Mouse (Mus musculus) midbrain, embryonic 15.5 days (tissue): ENCODE data around the gene Gm21985. TPM values are rescaled to one million over a fixed set of nuclear protein-coding genes. Genes with fewer than 3 reads are reported as not detected.

Source experiments
- ATAC-seq: fragments of 200-750 bp; cut with Nextera tagmentation; replicated peaks from 2 replicates; pipeline ENCODE4 v1.8.0; 2017; ENCODE audit warnings: moderate TSS enrichment
- H3K27ac ChIP-seq: fragments of 300-500 bp; sonication (generic); 2 replicates; pipeline ENCODE4 v1.5.1; 2015; ENCODE audit warnings: mild to moderate bottlenecking, inconsistent platforms
- H3K27me3 ChIP-seq: fragments of 300-500 bp; sonication (generic); replicated peaks from 2 replicates; pipeline ENCODE4 v1.6.1; 2015; ENCODE audit warnings: inconsistent platforms
- H3K36me3 ChIP-seq: fragments of 300-500 bp; sonication (generic); replicated peaks from 2 replicates; pipeline ENCODE4 v1.6.1; 2015; ENCODE audit warnings: inconsistent platforms
- H3K4me1 ChIP-seq: fragments of 300-500 bp; sonication (generic); 2 replicates; pipeline ENCODE4 v1.6.1; 2015; ENCODE audit warnings: inconsistent platforms
- H3K4me2 ChIP-seq: fragments of 300-500 bp; sonication (generic); 2 replicates; pipeline ENCODE4 v1.6.1; 2015; ENCODE audit warnings: inconsistent platforms, mild to moderate bottlenecking, moderate library complexity
- H3K4me3 ChIP-seq: fragments of 300-500 bp; sonication (generic); 2 replicates; pipeline ENCODE4 v1.5.1; 2015; ENCODE audit warnings: mild to moderate bottlenecking, inconsistent platforms
- H3K9ac ChIP-seq: fragments of 300-500 bp; sonication (generic); 2 replicates; pipeline ENCODE4 v1.6.1; 2015; ENCODE audit warnings: mild to moderate bottlenecking, inconsistent platforms
- H3K9me3 ChIP-seq: fragments of 300-500 bp; sonication (generic); 2 replicates; pipeline ENCODE4 v1.6.1; 2016; ENCODE audit warnings: inconsistent platforms
- WGBS: fragments of 180-500 bp; shearing (Covaris S2); methylation state at CpG from one replicate; pipeline ENCODE4 v1.1.7; 2015; ENCODE audit warnings: mixed read lengths; 5-methylcytosine and 5-hydroxymethylcytosine counted together
- polyA plus RNA-seq: library from polyadenylated mRNA; unstranded; fragments of >200 nt; fragmentation: Nextera tagmentation; extraction: Ambion mirVana; gene quantifications from 2 replicates; pipeline ENCODE4 v1.2.1, GENCODE M21; 2015

Gm21985 gene
- polyA plus RNA-seq, 1 experiment from 2014 or later: not detected

GRCm38 (mm10) chr2:112246193-112246592 is 19.9 kb upstream of the Gm21985 start:
- H3K4me1 ChIP-seq: peaks cover 2% of the 10 kb centered on the region
- no peak overlapping the region for H3K9ac ChIP-seq
- no peak for ATAC-seq
- H3K4me3 ChIP-seq: no peak overlapping the region
- H3K27ac ChIP-seq: no peak overlapping the region
- no peaks in the 10 kb centered on the region for H3K9me3 ChIP-seq
- H3K4me2 ChIP-seq: no peak overlapping the region
- 91% methylated on average over 6 of the region's 6 CpGs for WGBS
- H3K27me3 ChIP-seq: no peaks in the 10 kb centered on the region
- peaks cover 25% of the 10 kb centered on the region for H3K36me3 ChIP-seq

GRCm38 (mm10) chr2:112247323-112247722 is 18.8 kb upstream of the Gm21985 start:
- H3K27me3 ChIP-seq: no peaks in the 10 kb centered on the region
- peaks cover 25% of the 10 kb centered on the region for H3K36me3 ChIP-seq
- ATAC-seq: no peak
- H3K4me1 ChIP-seq: no peaks in the 10 kb centered on the region
- no peak overlapping the region for H3K4me2 ChIP-seq
- H3K27ac ChIP-seq: no peak overlapping the region
- H3K9ac ChIP-seq: no peak overlapping the region
- 83% methylated on average over 10 of the region's 10 CpGs for WGBS
- H3K4me3 ChIP-seq: no peak overlapping the region
- no peaks in the 10 kb centered on the region for H3K9me3 ChIP-seq

GRCm38 (mm10) chr2:112249780-112250453 is 16.2 kb upstream of the Gm21985 start:
- peaks cover 10% of the 10 kb centered on the region for H3K36me3 ChIP-seq
- H3K27me3 ChIP-seq: no peaks in the 10 kb centered on the region
- WGBS: 93% methylated on average over 10 of the region's 10 CpGs
- H3K9ac ChIP-seq: no peak overlapping the region
- no peak for ATAC-seq
- H3K9me3 ChIP-seq: no peaks in the 10 kb centered on the region
- H3K27ac ChIP-seq: no peak overlapping the region
- H3K4me3 ChIP-seq: no peak overlapping the region
- no peaks in the 10 kb centered on the region for H3K4me1 ChIP-seq
- no peak overlapping the region for H3K4me2 ChIP-seq

- Histone ChIP-seq H3K4me2 (no peak overlapping the region), H3K36me3 (no peaks in the 10 kb centered on the region), H3K27ac (no peak overlapping the region), H3K4me1 (no peaks in the 10 kb centered on the region), H3K27me3 (no peaks in the 10 kb centered on the region), H3K9me3 (no peaks in the 10 kb centered on the region), H3K9ac (no peak overlapping the region), H3K4me3 (no peak overlapping the region)
- 70% methylated on average over 7 of the region's 7 CpGs for WGBS
- ATAC-seq: no peak
These were observed 11.2 kb upstream of the Gm21985 start for GRCm38 (mm10) chr2:112254675-112255515.

GRCm38 (mm10) chr2:112259241-112259962 is 6.7 kb upstream of the Gm21985 start, which contains the start of gene Nutm1:
Gene Nutm1 (minus strand): TSS chr2:112259291.
- no peaks in the 10 kb centered on the region for H3K36me3 ChIP-seq
- peaks cover 15% of the 10 kb centered on the region for H3K4me1 ChIP-seq
- ATAC-seq: no peak

GRCm38 (mm10) chr2:112261748-112262653 is 4.1 kb upstream of the Gm21985 start, which contains the start of gene Nop10:
Gene Nop10 (plus strand): TSS chr2:112261926.
- Histone ChIP-seq H3K4me1 (peaks cover 29% of the 10 kb centered on the region), H3K9ac (peak within 1 kb of the TSS; percentile 61), H3K4me3 (peak within 1 kb of the TSS; percentile 78), H3K27me3 (no peaks in the 10 kb centered on the region), H3K27ac (peak within 1 kb of the TSS; percentile 80), H3K9me3 (no peaks in the 10 kb centered on the region), H3K4me2 (peak within 1 kb of the TSS; percentile 65), H3K36me3 (no peaks in the 10 kb centered on the region)
- WGBS: under 1% methylated on average over 36 of the region's 36 CpGs
- peak; percentile 73 for ATAC-seq

More at GRCm38 (mm10) chr2:112259241-112259962, 6.7 kb upstream of the Gm21985 start, which contains the start of gene Nutm1:
- Histone ChIP-seq H3K9me3 (no peaks in the 10 kb centered on the region), H3K4me3 (no peak within 1 kb of the TSS), H3K27me3 (no peaks in the 10 kb centered on the region), H3K4me2 (no peak within 1 kb of the TSS), H3K9ac (no peak within 1 kb of the TSS), H3K27ac (no peak within 1 kb of the TSS)
- 76% methylated on average over 10 of the region's 10 CpGs for WGBS

- peaks cover 37% of the 10 kb centered on the region for H3K4me1 ChIP-seq
- no peak overlapping the region for H3K27ac ChIP-seq
- no peaks in the 10 kb centered on the region for H3K27me3 ChIP-seq
- WGBS: 38% methylated on average over 4 of the region's 4 CpGs
- no peak for ATAC-seq
- peak overlapping the region; percentile 78 for H3K4me3 ChIP-seq
- H3K9me3 ChIP-seq: no peaks in the 10 kb centered on the region
- peak overlapping the region; percentile 65 for H3K4me2 ChIP-seq
- H3K9ac ChIP-seq: peak overlapping the region; percentile 61
- no peaks in the 10 kb centered on the region for H3K36me3 ChIP-seq
These were observed 3.3 kb upstream of the Gm21985 start for GRCm38 (mm10) chr2:112262779-112263295.

- no peaks in the 10 kb centered on the region for H3K9me3 ChIP-seq
- no peak overlapping the region for H3K9ac ChIP-seq
- H3K4me2 ChIP-seq: no peak overlapping the region
- H3K27me3 ChIP-seq: no peaks in the 10 kb centered on the region
- WGBS: 85% methylated on average over 4 of the region's 4 CpGs
- no peak overlapping the region; the same call in 1 of the 2 replicates for H3K4me3 ChIP-seq
- no peaks in the 10 kb centered on the region for H3K36me3 ChIP-seq
- H3K4me1 ChIP-seq: peaks cover 48% of the 10 kb centered on the region
- no peak for ATAC-seq
- no peak overlapping the region for H3K27ac ChIP-seq
These were observed 1.8 kb upstream of the Gm21985 start for GRCm38 (mm10) chr2:112264364-112264763.

- Histone ChIP-seq H3K9ac (peak within 1 kb of the TSS; percentile 75), H3K4me3 (peak within 1 kb of the TSS; percentile 81), H3K9me3 (no peaks in the 10 kb centered on the region), H3K36me3 (no peaks in the 10 kb centered on the region), H3K27me3 (no peaks in the 10 kb centered on the region), H3K27ac (peak within 1 kb of the TSS; percentile 89), H3K4me2 (peak within 1 kb of the TSS; percentile 78), H3K4me1 (peaks cover 55% of the 10 kb centered on the region)
- under 1% methylated on average over 84 of the region's 85 CpGs for WGBS
- peak; percentile 95 for ATAC-seq
These were observed 469 bp upstream of the Gm21985 start, which contains the start of gene Slc12a6 for GRCm38 (mm10) chr2:112265448-112266241. Gene Slc12a6 (plus strand): TSS chr2:112265825.

GRCm38 (mm10) chr2:112266780-112267179 is 666 bp downstream of the Gm21985 start:
- H3K27ac ChIP-seq: no peak overlapping the region
- peak overlapping the region; percentile 75; the same call in 1 of the 2 replicates for H3K9ac ChIP-seq
- no peaks in the 10 kb centered on the region for H3K9me3 ChIP-seq
- peaks cover 61% of the 10 kb centered on the region for H3K4me1 ChIP-seq
- H3K4me2 ChIP-seq: peak overlapping the region; percentile 78
- 54% methylated on average over 10 of the region's 10 CpGs for WGBS
- no peaks in the 10 kb centered on the region for H3K27me3 ChIP-seq
- no peaks in the 10 kb centered on the region for H3K36me3 ChIP-seq
- no peak for ATAC-seq
- peak overlapping the region; percentile 81 for H3K4me3 ChIP-seq
